Mouse (Mus musculus) liver, embryonic 14.5 days (tissue): ENCODE measurements around the gene Mrm2. TPM values are rescaled to one million over a fixed set of nuclear protein-coding genes. Genes with fewer than 3 reads are reported as not detected.
"Not testable (repeated sequence)": the region's sequence is repeated elsewhere in the genome, so short reads cannot be mapped to it uniquely, and the experiment has no call there.

Experiments
- ATAC-seq: fragments of 200-750 bp; cut with Nextera tagmentation; 2 replicates; pipeline ENCODE4 v1.8.0; 2017; ENCODE audit warnings: moderate number of reproducible peaks, mild to moderate bottlenecking, moderate library complexity; ENCODE audit not compliant: insufficient read depth
- DNase-seq, 3 experiments: peaks; one replicate each; pipeline ENCODE4 v3.0.0-alpha.2; 2012 to 2013; ENCODE audit warnings: low read depth in 3 of 3, low spot score in 3 of 3
- H3K27ac ChIP-seq: fragments of 300-500 bp; sonication (generic); 2 replicates; pipeline ENCODE4 v1.5.1; 2014; ENCODE audit warnings: moderate library complexity, mild to moderate bottlenecking, control low read depth, inconsistent platforms
- H3K27me3 ChIP-seq: fragments of 300-500 bp; sonication (generic); 2 replicates; pipeline ENCODE4 v1.6.1; 2014; ENCODE audit warnings: mild to moderate bottlenecking, low read length, moderate library complexity; ENCODE audit not compliant: control insufficient read depth, insufficient read depth
- H3K36me3 ChIP-seq: fragments of 300-500 bp; sonication (generic); replicated peaks from 2 replicates; pipeline ENCODE4 v1.6.1; 2014; ENCODE audit warnings: low read depth; ENCODE audit not compliant: control insufficient read depth, insufficient read depth
- H3K4me1 ChIP-seq, 2 experiments: fragments of 200-500 bp in 1 of 2; fragments of 300-500 bp in 1 of 2; sonication (generic) in 1 of 2; replicated peaks; 2 replicates each; pipeline ENCODE4 v1.6.1; 2012 to 2014; ENCODE audit warnings: antibody characterized with exemption in 1 of 2, inconsistent platforms in 1 of 2, low read length in 1 of 2; ENCODE audit not compliant: control insufficient read depth in 2 of 2, insufficient read depth in 2 of 2
- H3K4me2 ChIP-seq: fragments of 300-500 bp; sonication (generic); 2 replicates; pipeline ENCODE4 v1.6.1; 2014; ENCODE audit warnings: low read depth, mild to moderate bottlenecking, control low read depth, moderate library complexity
- H3K4me3 ChIP-seq, 2 experiments: fragments of 200-500 bp in 1 of 2; fragments of 300-500 bp in 1 of 2; sonication (generic) in 1 of 2; 2 replicates each; pipeline ENCODE4 v1.5.1; 2012 to 2014; ENCODE audit warnings: low read depth in 2 of 2, low read length in 2 of 2, mild to moderate bottlenecking in 2 of 2, control low read depth in 1 of 2, inconsistent platforms in 1 of 2, moderate library complexity in 1 of 2; ENCODE audit not compliant: insufficient read depth in 1 of 2
- H3K9ac ChIP-seq: fragments of 300-500 bp; sonication (generic); replicated peaks from 2 replicates; pipeline ENCODE4 v1.6.1; 2014; ENCODE audit warnings: mild to moderate bottlenecking, control low read depth, moderate library complexity
- H3K9me3 ChIP-seq: fragments of 300-500 bp; sonication (generic); 2 replicates; pipeline ENCODE4 v1.6.1; 2016; ENCODE audit warnings: low read length, mixed read lengths; ENCODE audit not compliant: control insufficient read depth
- CTCF ChIP-seq: IDR thresholded peaks from 2 replicates; pipeline ENCODE4 v1.5.1; 2016; ENCODE audit warnings: antibody characterized with exemption, low read depth, control low read depth
- EP300 ChIP-seq: IDR thresholded peaks from 2 replicates; pipeline ENCODE4 v1.6.1; 2016; ENCODE audit warnings: antibody characterized with exemption, low read depth
- WGBS: fragments of 180-500 bp; shearing (Covaris S2); extraction: QIAGEN DNeasy Blood & Tissue Kit; methylation state at CpG from one replicate; pipeline ENCODE4 v1.1.7; 2014; ENCODE audit not compliant: insufficient replicate concordance; 5-methylcytosine and 5-hydroxymethylcytosine counted together
- polyA plus RNA-seq, 2 experiments: library from polyadenylated mRNA; depleted of rRNA in 1 of 2; stranded (reverse) in 1 of 2; unstranded in 1 of 2; fragments of >200 nt; fragmentation: Nextera tagmentation in 1 of 2; extraction: Ambion mirVana in 1 of 2; gene quantifications; 2 replicates each; pipeline versions ENCODE4 v1.2.1 to v1.2.3; 2012 to 2014

The Mrm2 gene
- polyA plus RNA-seq, 2 experiments, result 6.6 to 9.5 TPM

DNA sequence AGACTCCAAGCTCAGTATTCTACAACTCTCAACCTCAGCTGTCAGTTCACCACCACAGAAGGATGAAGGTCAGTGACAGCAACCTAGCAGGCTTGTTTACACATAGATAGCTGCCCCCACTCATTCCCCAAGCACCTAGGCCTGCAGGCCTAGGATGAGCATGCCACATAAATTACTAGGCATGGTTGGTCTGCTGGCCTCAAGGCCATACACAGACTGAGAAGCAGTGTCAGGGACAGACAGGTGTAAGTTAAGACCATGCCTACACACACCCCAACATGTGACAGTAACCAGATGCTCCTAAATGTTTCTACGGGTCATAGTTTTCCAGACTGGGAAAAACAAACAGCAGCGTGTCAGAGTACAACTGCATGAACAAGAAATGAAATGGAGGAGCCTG, 37.8 kb upstream of the Mrm2 start:
- H3K27me3 ChIP-seq, result no peaks in the 10 kb centered on the region
- H3K9ac ChIP-seq, result no peak overlapping the region
- TF ChIP-seq CTCF (no peak), EP300 (no peak)
- ATAC-seq (no peak), DNase-seq (no peak)
- H3K4me2 ChIP-seq, result no peak overlapping the region
- no peak overlapping the region for H3K27ac ChIP-seq
- H3K4me3 ChIP-seq, result no peak overlapping the region
- no peaks in the 10 kb centered on the region for H3K36me3 ChIP-seq
- no peaks in the 10 kb centered on the region for H3K9me3 ChIP-seq
- H3K4me1 ChIP-seq, result peaks cover 0 to 29% of the 10 kb centered on the region in 2 experiments; a peak in 2 of 4 replicates
- WGBS, result 71% methylated on average over 2 of the region's 2 CpGs

DNA sequence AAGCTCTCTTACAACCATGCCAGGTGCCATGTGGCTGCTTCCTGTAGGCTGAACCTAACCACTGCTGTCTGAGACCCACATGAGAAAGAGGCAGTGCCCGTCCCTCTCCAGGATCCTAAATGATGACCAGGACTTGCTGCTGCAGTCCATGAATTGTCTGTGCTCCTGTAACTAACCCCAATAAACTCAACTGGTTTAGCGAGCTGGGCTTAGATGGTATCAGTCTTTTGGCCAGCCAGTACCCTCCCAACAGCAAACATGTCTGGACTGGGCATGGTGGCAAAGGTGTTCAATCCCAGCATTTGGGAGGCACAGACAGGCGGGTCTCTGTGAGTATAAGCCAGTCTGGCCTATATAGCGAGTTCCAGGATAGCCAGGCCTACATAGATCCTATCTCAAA, 37.2 kb upstream of the Mrm2 start:
- WGBS, result 76% methylated on average over 4 of the region's 4 CpGs
- TF ChIP-seq EP300, result no peak
- no peak overlapping the region for H3K27ac ChIP-seq
- no peak overlapping the region for H3K4me3 ChIP-seq
- H3K9me3 ChIP-seq, result no peaks in the 10 kb centered on the region
- DNase-seq, result no peak
- no peaks in the 10 kb centered on the region for H3K36me3 ChIP-seq
- H3K9ac ChIP-seq, result no peak overlapping the region
- H3K4me1 ChIP-seq, result peaks cover 0 to 29% of the 10 kb centered on the region in 2 experiments; a peak in 2 of 4 replicates
- no peaks in the 10 kb centered on the region for H3K27me3 ChIP-seq
- no peak overlapping the region for H3K4me2 ChIP-seq
- ATAC-seq, result no peak

DNA sequence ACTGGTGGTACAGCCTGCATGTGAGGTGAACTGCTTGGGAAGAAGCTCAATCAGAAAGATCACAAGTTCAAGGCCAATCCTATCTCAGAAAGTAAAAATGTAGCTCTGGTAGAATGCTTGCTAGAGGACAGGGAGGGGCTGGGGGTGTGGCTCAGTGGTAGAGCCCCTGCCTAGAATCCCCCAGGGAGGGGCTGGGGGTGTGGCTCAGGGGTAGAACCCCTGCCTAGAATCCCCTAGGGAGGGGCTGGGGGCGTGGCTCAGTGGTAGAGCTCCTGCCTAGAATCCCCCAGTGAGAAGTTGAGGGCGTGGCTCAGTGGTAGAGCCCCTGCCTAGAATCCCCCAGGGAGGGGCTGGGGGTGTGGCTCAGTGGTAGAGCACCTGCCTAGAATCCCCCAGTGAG, 36.4 kb upstream of the Mrm2 start:
- DNase-seq, H3K9me3 ChIP-seq, H3K36me3 ChIP-seq, H3K4me3 ChIP-seq, H3K27ac ChIP-seq, H3K4me2 ChIP-seq, H3K27me3 ChIP-seq, ATAC-seq, H3K9ac ChIP-seq: not testable (repeated sequence)
- peaks cover 0 to 29% of the 10 kb centered on the region in 2 experiments; a peak in 2 of 4 replicates for H3K4me1 ChIP-seq
- WGBS, result 70% methylated on average over 2 of the region's 2 CpGs

DNA sequence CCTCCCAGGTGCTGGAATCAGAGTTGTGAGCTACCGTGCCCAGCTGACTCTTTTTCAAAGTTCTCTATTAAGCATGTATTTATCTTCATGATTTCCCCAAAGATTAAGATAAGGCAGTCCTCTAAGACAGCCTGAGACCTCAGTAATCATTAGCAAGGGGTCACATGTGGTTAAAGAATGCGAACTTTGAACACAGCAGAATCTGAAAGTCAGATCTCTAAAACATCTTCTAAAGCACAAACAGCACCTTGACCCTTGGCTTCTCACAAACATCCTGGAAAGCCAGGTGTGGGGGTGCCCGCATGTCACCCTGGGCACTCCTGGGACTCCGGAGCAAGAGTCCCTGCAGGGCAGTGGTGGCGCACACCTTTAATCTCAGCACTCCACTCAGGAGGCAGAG, 32.7 kb upstream of the Mrm2 start:
- peaks cover 0 to 10% of the 10 kb centered on the region in 2 experiments; a peak in 2 of 4 replicates for H3K4me1 ChIP-seq
- no peaks in the 10 kb centered on the region for H3K9me3 ChIP-seq
- H3K4me2 ChIP-seq, result no peak overlapping the region
- H3K36me3 ChIP-seq, result no peaks in the 10 kb centered on the region
- H3K27me3 ChIP-seq, result no peaks in the 10 kb centered on the region
- H3K27ac ChIP-seq, result no peak overlapping the region
- no peak overlapping the region for H3K9ac ChIP-seq
- 76% methylated on average over 5 of the region's 5 CpGs for WGBS
- TF ChIP-seq CTCF, result no peak
- TF ChIP-seq EP300, result no peak
- H3K4me3 ChIP-seq, result no peak overlapping the region
- DNase-seq, result no peak
- no peak for ATAC-seq

DNA sequence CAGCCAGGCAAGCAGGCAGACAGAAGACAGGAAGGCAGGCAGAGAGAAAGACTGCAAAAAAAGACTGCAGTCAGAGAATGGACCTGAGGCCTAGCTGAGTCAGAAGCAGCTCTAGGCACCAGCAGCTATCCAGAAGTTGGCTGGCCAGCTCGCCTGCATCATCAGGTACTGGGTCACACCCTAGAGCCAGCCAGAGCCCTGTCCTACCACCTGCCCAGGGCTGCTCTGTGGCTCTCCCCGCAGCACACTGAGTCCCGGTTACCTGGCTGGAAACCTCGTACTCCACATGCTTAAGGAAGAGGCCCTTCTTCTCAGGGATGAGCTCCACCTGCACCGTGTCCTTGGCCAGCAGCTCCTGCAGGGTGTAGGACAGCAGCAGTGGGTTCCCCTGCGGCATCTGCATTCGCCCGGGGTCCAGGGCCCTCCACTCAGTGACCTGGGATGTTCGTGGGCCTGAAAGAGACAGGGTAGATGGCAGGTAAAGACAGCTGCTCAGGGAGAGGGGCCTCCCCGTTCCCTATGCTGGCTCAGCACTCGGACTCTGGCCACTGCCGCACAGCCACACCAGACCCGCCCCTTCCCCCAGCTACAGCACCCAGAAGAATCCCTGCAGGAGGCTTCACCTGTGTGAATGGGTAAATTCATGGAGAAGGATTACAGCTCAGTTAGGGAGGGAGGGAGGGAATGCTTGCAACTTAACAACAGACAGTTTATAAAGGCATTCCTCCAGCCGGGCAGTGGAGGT, 28.4 kb upstream of the Mrm2 start:
- DNase-seq (no peak), ATAC-seq (no peak)
- Histone ChIP-seq H3K27me3 (no peaks in the 10 kb centered on the region), H3K4me2 (no peak overlapping the region), H3K27ac (no peak overlapping the region), H3K4me1 (no peaks in the 10 kb centered on the region), H3K9me3 (no peaks in the 10 kb centered on the region), H3K4me3 (no peak overlapping the region), H3K36me3 (no peaks in the 10 kb centered on the region; the same call in 1 of the 2 replicates), H3K9ac (no peak overlapping the region)
- WGBS, result 74% methylated on average over 14 of the region's 14 CpGs
- TF ChIP-seq CTCF, result no peak
- TF ChIP-seq EP300, result no peak
